Mouse (Mus musculus): ENCODE data around the gene Cd69.

Cd69 gene

GRCm38 (mm10) chr6:129275220-129275619, at the start of gene Cd69:
Cd69 (minus strand) TSS chr6:129275436.
- in situ Hi-C loops (cut with MboI; ENCODE audit: low sequenced_read_pairs) = no loop called here

DNA sequence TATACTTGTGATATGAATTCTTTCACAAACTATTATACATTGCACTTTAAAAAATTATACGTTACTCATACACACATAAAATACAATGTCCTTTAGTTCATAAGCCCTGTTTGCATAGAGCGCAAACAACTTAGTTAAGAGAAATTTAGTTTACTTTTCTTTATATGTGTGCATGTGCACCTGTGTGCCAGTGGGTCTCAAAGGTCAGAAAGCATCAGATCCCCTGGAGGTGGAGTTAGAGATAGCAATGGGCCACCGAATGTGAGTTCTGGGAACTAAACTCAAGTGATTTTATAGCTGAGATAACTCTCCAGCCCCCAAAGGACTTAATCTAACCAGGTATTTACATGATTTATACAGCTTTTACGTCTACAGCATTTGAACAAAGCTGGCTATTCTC, 44.1 kb upstream of the Cd69 start:
- in situ Hi-C loops (cut with MboI; ENCODE audit: low sequenced_read_pairs) = no loop called here

DNA sequence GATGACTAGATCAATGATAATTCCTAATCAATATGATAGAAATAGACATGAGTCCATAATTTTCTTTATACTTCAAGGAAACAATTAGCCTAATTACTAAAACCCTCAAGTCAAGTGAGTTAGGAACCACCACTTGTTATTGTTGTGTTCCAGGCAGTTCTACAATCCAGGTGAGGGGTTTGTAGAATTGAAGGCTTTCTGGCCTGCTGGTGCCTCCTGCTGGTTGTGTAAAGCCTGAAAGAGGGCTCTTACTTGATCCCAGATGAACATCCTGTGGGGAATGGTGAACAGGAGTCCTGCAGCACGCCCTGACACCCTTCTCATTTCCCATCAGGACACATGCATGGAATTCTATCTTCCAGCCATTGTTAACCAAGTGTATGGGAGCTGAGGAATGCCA, 43.2 kb upstream of the Cd69 start:
- in situ Hi-C loops (cut with MboI; ENCODE audit: low sequenced_read_pairs) = no loop called here

- in situ Hi-C loops (cut with MboI; ENCODE audit: low sequenced_read_pairs) = no loop called here
Observed at GRCm38 (mm10) chr6:129316463-129316862, 41.2 kb upstream of the Cd69 start.

DNA sequence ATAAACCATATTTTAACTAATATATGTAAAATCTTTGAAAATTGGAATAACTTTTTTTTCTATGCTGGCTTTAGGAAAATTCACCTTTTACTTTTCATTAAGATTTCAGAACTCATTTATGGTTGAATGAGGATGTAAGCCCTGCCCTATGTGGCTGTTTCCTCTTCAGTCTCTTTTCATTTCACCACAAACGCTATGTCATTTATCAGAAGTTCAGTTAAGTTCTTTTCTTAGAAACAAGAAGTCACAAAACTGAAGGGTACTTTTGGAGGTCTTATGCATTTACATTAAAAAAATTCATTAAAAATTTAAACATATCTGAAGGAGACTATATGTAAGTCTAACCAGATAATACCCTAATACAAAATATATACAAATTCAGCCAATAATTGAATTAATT, 40.5 kb upstream of the Cd69 start:
- in situ Hi-C loops (cut with MboI; ENCODE audit: low sequenced_read_pairs) = no loop called here

DNA sequence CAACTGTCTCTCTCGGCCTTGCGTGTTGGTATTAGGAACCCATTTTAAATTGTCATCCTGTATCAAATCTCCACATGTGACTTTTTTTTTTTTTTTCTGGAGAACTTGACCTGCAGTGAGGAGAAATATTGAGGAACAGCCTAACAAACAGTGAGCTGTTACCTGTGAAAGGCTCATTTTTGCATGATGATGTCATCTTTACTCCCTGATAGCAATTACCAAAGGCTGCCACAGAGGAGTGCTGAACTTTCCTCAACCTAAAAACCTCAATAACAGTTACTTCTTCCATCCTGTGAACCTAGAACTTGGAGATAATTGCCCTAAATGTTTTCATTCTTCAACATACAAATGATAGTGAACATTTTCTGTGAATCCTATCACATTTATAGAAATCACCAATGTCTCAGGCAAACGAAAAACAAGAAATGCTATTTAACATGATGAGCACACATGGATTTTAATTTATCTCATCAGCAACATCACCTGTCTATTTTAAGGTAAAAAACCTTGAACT, 39.5 kb upstream of the Cd69 start:
- in situ Hi-C loops (cut with MboI; ENCODE audit: low sequenced_read_pairs) = no loop called here

GRCm38 (mm10) chr6:129312499-129312898, 37.3 kb upstream of the Cd69 start:
- in situ Hi-C loops (cut with MboI; ENCODE audit: low sequenced_read_pairs) = no loop called here

DNA sequence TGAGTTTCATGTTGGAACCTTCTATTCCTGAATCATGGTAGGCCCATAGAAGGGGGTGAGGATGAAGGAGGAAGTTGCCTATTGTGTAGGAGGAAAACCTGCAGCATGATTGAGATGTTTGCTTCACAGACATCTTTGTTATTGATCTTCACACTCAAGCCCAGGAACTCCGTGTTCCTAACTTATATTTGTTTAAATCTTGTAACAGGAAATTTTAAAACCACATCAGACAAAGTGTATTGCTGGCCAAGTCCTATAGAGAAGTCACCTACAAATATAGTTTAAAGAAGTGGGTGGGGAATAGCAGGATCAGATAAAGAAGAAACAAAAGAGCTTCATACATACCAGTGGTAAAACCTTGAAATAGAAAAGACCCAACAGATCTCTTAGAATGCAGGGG, 28.9 kb upstream of the Cd69 start:
- in situ Hi-C loops (cut with MboI; ENCODE audit: low sequenced_read_pairs) = no loop called here

DNA sequence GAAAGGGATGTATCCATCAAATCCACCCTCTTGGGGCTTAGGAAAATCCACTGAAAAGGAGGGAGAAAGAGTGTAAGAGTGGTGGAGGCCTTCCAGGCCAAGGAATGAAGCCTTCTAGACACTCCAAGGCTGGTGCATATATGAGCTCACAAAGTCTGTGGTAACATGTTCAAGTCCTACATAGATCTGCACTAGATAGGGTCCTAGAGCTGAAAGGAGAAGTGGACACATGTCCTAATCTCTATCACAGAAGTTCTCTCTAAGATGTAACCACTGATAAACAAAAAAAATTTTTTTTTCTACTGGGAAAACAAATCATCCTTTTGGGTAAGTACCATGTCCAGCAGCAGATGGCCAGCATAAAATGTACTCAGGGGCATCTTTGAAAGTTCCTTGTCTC, 13.5 kb upstream of the Cd69 start:
- in situ Hi-C loops (cut with MboI; ENCODE audit: low sequenced_read_pairs) = no loop called here

GRCm38 (mm10) chr6:129284384-129285104, 9.3 kb upstream of the Cd69 start:
- in situ Hi-C loops (cut with MboI; ENCODE audit: low sequenced_read_pairs) = no loop called here

DNA sequence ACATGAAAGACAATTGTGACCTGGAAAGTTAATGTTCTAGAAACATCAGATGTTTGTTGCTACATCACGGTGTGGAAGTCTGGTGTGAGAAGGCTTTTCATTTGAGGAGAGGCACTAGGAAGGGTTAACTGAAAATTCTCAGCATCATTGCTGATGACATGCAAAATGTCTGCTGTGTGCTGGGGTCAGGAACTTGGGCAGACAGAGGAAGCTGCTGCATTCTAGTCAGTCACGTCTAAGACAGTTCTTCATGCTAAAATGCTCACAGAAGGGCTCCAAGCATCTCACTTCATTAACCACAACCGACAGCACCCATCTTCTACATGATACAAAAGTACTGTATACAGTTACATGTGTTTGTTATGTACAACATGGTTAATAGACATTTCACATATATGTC, 8.0 kb upstream of the Cd69 start:
- in situ Hi-C loops (cut with MboI; ENCODE audit: low sequenced_read_pairs) = no loop called here

- in situ Hi-C loops (cut with MboI; ENCODE audit: low sequenced_read_pairs) = no loop called here
Observed at GRCm38 (mm10) chr6:129276483-129276882, 1.2 kb upstream of the Cd69 start.

- in situ Hi-C loops (cut with MboI; ENCODE audit: low sequenced_read_pairs) = no loop called here
Observed at GRCm38 (mm10) chr6:129275624-129276203, 478 bp upstream of the Cd69 start.

DNA sequence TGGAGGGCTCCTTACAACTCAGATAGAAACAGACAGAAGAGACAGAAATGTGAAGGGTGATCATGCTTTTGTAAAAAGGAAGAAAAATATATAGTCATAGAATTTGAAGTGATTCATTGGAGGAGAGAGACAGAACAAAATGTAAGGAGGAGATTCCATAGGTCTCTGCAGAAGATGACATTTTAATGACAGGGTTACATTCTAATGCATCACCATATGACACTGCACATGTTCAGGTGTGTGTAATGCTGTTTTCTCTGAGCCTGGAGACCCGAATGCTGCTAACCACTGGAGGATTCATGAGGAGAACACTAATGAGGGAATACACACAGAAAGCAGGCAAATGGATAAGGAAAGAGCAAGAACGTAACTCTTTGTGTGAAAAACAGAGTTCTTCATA, 760 bp downstream of the Cd69 start:
- in situ Hi-C loops (cut with MboI; ENCODE audit: low sequenced_read_pairs) = no loop called here

DNA sequence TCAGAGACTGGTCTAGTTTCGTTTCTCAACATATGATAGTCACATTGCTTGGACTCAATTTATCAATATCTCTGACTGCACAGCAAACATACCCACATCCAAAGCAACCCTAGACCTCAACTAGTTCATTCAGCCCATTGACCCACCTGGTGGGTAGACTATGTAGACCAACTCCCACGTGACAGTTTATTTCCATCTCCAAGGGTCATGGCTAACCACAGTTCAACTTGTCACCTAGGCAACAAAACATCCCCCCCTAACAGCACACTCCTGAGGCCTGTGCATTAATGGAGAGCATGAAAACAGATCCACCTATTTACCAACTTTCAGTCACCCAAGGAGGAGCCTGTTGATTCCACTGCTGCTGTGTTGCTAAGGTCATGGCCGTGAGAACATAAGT, 1.6 kb downstream of the Cd69 start:
- in situ Hi-C loops (cut with MboI; ENCODE audit: low sequenced_read_pairs) = no loop called here

- in situ Hi-C loops (cut with MboI; ENCODE audit: low sequenced_read_pairs) = loop anchor here (10.0 kb wide), 2 partner anchors 58 to 98 kb away; no protein-coding TSS in a partner anchor
Observed at GRCm38 (mm10) chr6:129266438-129267022, 8.7 kb downstream of the Cd69 start.

DNA sequence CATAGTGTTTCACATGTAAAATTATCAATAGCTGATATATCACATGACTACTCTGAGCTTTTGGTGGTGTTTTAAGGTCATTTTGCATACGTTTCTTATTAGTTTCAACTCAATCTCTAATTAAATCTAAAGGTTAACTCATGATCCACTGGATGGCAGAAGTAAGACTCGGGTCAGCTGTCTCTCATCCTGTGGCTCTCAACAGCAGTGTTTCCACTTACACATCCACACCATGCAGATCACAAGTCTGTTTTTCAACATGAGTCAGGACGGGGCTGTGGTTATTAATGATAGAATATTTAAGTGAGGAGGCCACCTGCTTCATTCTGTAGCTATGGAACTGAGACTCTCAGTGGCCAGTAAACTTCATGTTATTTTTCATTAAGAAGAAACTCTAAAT, 9.4 kb downstream of the Cd69 start:
- in situ Hi-C loops (cut with MboI; ENCODE audit: low sequenced_read_pairs) = loop anchor here (10.0 kb wide), 2 partner anchors 59 to 99 kb away; no protein-coding TSS in a partner anchor

DNA sequence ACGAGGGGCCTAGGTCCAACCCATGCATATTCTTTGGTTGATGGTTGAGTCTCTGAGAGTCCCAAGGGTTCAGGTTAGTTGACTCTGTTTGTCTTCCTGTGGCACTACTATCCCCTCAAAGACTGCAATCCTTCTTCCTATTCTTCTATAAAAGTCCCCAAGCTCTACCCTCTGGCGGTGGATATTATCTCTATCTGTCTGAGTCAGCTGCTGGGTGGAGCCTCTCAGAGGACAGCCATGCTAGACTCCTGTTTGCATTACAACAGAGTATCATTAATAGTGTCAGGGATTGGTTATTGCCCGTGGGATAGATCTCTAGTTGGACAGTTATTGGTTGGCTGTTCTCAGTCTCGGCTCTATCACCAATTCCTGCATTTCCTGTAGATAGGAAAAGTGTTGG, 14.3 kb downstream of the Cd69 start:
- in situ Hi-C loops (cut with MboI; ENCODE audit: low sequenced_read_pairs) = loop anchor here (10.0 kb wide), 2 partner anchors 64 to 104 kb away; no protein-coding TSS in a partner anchor

- in situ Hi-C loops (cut with MboI; ENCODE audit: low sequenced_read_pairs) = loop anchor here (10.0 kb wide), 2 partner anchors 65 to 105 kb away; no protein-coding TSS in a partner anchor
Observed at GRCm38 (mm10) chr6:129260034-129260433, 15.2 kb downstream of the Cd69 start.

- in situ Hi-C loops (cut with MboI; ENCODE audit: low sequenced_read_pairs) = no loop called here
Observed at GRCm38 (mm10) chr6:129256018-129256417, 19.2 kb downstream of the Cd69 start.

GRCm38 (mm10) chr6:129254949-129255602, 20.2 kb downstream of the Cd69 start:
- in situ Hi-C loops (cut with MboI; ENCODE audit: low sequenced_read_pairs) = no loop called here
